Mouse (Mus musculus) CH12F3 (cell line): ENCODE results near the gene Manba.

Experiments
- in situ Hi-C: fragments of 300-500 bp; cut with MboI; formaldehyde crosslinking; loops from 2 replicates; pipeline ENCODE4 v1.14.3; 2020; ENCODE audit warnings: low sequenced_read_pairs

The Manba gene

GRCm38 (mm10) chr3:135522618-135523355 is 37.4 kb downstream of the Manba start:
- in situ Hi-C loops, result loop anchor here (25.0 kb wide), 1 partner anchor 235 kb away; the partner anchor contains the start of gene Bdh2

- in situ Hi-C loops, result loop anchor here (25.0 kb wide), 1 partner anchor 238 kb away; the partner anchor contains the start of gene Bdh2
Measured at GRCm38 (mm10) chr3:135524900-135525299, 39.5 kb downstream of the Manba start.

DNA sequence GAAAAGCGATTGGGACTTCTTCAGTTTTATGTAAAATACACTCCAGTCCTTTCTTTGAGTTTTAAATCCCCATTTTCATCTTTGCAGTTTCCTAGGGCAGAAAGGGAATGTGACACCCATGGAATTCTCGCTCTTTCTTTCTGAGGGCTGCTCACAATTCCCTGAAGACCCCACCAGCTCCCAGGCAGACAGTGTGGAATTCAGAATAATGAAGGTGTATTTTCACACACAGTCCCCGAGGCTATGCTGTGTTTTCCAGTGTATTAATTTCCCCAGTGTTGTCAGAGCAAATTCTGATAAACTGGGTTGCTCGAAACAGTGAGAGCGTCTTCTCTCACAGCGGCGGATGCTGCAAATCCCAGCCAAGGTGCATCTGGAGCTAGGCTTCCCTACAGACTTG is 44.3 kb downstream of the Manba start:
- in situ Hi-C loops, result no loop called here

- in situ Hi-C loops, result no loop called here
Measured at GRCm38 (mm10) chr3:135531762-135532161, 46.4 kb downstream of the Manba start.

DNA sequence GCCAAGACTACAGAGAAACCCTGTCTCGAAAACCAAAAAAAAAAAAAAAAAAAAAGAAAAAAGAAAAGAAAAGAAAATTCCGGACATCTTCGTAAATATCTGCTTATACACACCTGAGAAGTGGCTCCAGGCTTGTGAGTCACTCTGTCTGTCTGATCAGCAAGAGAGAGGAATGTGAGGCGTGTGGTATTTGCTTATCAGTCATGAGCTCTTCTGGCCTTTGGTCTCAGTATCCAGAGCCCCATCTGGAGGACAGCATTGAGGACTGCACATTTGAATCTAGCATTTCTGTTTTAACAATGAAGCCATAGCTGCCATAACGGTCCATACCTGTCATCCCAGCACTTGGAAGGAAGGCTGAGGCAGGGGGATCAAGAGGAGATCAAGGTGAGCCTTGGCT is 48.7 kb downstream of the Manba start:
- in situ Hi-C loops, result no loop called here

DNA sequence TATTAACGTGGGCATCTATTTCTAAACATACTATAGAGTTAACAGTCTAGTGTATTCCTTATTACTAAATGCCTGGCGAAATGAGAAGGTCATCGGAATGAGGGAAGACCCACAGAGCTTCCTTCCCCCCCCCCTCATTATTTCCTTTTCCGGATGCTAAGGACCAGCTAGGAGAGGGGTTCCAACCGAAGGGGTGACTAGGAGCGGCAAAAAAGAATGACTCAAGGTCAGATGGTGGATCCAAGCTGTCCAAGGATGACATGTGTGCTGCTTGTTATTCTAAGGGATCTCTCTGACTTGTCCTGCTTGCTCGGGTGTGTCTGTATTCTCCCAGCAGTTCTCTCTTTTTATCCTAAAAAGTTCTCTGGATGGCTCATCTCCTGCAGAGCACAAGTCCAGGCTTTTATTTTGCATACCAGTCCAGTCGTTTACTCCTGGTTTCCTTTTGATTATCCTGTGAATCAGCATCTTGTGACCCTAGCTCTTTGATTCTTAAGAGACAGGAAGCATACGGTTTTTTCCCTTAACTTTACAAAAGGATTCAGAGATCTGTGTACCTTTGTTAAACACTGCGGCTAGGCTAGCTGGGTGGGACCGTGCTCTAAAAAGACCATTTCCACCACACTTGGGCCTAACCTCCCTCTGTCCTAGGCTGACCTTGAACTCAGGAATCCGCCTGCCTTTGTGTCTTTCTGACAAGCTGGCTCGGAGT is 61.0 kb downstream of the Manba start:
- in situ Hi-C loops, result no loop called here

DNA sequence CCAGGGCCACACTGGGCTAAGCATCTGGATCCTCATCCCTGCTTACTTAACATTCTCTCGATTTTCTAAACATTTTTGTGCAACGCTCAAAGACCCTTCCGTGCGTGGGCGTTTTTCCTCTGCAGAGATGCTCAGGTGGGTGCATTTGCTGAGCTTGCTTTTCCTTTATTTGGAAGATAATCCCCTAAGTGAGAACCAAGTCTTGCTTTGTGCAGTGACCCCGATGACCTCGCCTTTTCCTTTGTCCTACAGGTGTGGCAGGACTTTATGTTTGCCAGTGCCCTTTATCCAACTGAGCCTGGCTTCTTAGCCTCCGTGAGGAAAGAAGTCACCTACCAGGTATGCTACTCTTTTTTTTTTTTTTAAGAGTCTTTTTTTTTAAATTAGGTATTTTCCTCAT is 61.9 kb downstream of the Manba start:
- in situ Hi-C loops, result no loop called here

- in situ Hi-C loops, result no loop called here
Measured at GRCm38 (mm10) chr3:135552874-135553273, 67.5 kb downstream of the Manba start.

GRCm38 (mm10) chr3:135555192-135555591 is 69.8 kb downstream of the Manba start:
- in situ Hi-C loops, result no loop called here

GRCm38 (mm10) chr3:135556052-135556587 is 70.7 kb downstream of the Manba start:
- in situ Hi-C loops, result no loop called here

DNA sequence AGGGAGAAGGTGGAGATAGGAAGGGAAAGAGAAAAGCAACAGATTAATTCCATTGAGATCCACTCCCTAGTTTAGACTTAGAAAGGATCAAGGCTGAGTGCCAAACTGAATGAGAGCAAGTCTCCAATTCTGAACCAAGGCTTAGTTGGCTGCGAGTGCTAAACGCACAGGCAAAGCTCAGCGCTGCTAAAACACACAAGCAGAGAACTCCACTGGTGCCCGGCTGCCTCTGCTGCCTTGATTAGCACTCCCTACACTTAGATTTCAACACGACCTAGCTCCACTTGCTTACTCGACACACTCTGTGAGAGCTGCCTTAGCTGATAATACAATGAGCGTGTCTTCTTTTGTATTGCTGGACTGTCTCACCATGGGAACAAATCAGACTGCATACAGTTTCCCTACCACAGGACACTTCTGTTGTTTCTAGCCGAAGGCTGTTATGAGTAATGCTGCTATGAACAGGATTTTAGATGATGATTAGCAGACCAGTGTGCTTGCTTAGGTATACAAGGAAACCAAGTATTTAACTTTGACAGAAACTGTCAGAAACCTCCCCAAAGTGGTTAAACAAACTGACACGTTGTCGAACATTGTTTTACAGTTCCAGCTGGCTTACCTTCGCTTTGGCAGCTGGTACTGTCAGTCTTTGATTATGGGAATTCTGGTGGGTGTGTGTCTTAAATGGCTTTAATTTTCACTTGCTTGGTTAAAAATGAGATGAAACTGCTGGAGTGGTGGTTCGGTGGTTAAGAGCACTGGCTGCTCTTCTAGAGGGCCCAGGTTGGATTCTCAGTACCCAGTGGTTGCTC is 71.6 kb downstream of the Manba start:
- in situ Hi-C loops, result no loop called here

DNA sequence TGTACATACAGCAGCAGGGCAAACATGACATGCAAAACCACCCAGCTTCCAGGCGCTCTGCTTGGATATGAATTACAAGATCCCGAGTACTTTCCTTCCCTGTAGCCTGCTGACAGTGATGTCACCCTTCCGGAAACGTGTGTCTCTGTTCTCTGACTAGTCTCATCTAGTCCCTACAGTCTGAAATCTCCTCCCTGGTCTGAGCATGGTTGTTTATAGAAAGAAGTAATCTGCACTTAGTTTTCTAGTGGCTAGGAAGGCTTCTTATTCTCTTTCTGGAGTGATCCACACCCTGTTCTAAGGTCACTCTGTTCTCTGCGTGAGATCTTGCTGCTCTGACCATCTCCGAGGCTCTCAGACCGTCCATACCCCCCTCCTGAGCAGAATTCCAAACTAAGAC is 76.6 kb downstream of the Manba start:
- in situ Hi-C loops, result no loop called here

DNA sequence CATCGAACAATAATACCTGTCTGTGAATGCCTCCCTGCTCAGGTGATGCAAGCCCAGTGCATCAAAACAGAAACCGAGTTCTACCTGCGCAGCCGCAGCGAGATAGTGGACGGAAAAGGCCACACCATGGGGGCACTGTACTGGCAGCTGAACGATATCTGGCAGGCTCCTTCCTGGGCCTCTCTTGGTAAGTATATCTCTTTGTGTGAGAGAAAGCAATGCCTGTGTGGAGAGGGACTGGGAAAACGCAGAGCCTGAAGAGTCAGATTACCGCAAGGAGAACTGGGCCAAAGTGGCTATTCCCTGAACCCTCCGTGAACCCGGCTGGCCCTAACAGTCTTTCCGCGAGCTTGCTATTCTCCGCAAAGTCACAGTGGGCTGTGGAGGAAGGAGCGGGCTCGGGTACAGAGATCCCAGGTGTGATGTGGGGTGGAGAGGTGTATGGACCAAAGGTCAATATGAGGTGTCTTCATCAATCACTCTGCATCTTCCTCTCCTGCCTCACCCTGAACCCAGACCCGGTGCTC is 77.8 kb downstream of the Manba start:
- in situ Hi-C loops, result no loop called here

GRCm38 (mm10) chr3:135564706-135565105 is 79.3 kb downstream of the Manba start:
- in situ Hi-C loops, result no loop called here

- in situ Hi-C loops, result no loop called here
Measured at GRCm38 (mm10) chr3:135565306-135565705, 79.9 kb downstream of the Manba start.

- in situ Hi-C loops, result no loop called here
Measured at GRCm38 (mm10) chr3:135567888-135568287, 82.5 kb downstream of the Manba start.

- in situ Hi-C loops, result no loop called here
Measured at GRCm38 (mm10) chr3:135568633-135569032, 83.2 kb downstream of the Manba start.

- in situ Hi-C loops, result no loop called here
Measured at GRCm38 (mm10) chr3:135571540-135571939, 86.1 kb downstream of the Manba start.

DNA sequence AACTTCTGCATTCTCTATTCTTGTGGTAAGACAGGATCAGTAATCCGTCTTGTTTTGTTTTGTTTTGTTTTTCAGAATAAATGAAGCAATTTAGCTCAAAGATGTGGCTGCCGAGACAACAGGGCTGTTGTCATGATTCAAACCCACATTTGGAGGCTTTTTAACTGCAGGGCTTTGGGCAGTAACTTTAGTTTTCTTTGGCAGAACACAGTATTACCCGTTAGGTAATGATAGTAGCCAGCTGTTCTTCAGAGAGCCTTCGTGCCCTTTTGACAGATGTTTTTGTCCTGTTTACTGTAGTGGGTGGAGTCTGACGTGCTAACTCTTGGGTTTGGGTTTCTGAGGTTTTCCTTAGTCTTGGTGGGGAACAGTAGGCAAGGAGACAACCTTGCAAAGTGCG is 87.6 kb downstream of the Manba start:
- in situ Hi-C loops, result no loop called here

DNA sequence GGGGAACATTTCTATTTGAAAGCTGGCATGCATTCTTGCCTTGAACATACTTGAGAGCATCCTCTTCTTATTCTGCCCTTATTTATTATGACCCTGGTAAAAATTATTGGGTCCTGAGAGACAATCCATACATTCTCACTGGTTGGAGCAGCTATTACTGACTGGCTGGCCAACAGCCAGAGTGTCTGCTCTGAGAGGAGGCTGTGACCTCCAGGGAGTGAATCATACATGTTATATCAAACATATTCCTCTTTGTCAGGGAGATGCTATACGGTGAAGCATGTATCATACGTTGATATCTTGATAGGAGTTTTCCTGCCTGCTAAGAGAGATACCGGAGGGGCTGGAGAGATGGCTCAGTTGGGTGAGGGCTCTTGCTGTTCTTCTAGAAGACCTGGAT is 89.7 kb downstream of the Manba start:
- in situ Hi-C loops, result no loop called here

DNA sequence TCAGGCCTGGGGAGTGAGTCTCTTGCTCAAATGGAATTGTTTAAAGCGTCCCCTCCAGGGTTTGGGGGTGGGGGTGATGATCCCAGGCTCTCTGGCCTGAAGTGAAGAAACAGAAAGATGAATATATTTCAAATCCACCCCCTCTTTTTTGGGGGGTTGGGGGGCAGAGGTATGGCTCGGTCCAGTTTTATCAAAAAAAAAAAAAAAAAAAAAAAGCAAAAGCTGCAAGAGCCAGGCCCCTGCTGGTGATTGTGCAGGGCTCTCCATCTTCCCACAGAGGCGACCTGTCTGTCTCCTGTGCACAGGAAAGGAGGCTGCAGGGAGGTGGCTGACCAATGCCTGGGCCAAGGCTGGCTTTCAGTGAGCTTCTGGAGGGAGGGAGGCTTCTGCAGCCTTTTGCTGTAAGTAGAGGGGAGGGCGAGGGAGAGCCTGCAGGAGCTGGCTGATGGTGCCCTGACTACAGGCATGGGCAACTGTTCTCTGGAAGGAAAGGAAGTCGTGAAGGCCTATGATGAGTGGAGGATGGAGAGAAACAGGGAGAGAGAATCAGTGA is 93.3 kb downstream of the Manba start:
- in situ Hi-C loops, result no loop called here
